Mouse (Mus musculus): Measurements from ENCODE around the gene Spp1. TPM values are rescaled to one million over a fixed set of nuclear protein-coding genes. Genes with fewer than 3 reads are reported as not detected.
A peak's percentile ranks its signal among the peaks of the same experiment; 100 is the strongest.
"Not testable (repeated sequence)": the region's sequence is repeated elsewhere in the genome, so short reads cannot be mapped to it uniquely, and the experiment has no call there.

Spp1 gene
- polyA plus RNA-seq, 1 experiment from 2014 or later: 14.9 TPM

DNA sequence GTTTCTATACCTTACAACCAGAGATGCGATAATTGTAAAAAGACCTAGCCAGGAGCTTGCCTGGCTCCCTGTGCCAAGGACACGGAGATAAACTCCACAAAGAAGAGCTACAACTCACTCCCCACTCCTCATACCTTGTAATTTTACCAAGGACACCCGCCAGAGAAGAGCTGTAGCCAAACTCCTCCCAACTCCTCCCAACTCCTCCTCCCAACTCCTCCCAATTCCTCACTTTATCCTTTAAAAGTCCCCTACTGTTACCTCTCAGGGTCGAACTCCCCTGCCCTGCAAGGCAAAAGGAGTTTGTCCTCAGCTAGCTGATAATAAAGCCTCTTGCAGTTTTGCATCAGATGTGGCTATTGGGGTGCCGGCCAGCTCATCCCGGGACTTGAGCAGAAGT is 13.4 kb downstream of the Spp1 start:
- H3K27me3 ChIP-seq (replicated peaks; ENCODE audit: control insufficient read depth, insufficient read depth, low read length); H3K4me3 ChIP-seq (ENCODE audit: low read length); H3K9ac ChIP-seq (ENCODE audit: low read depth, low read length); H3K9me3 ChIP-seq (ENCODE audit: control insufficient read depth, low read length); H3K27ac ChIP-seq (ENCODE audit: low read depth, low read length); H3K4me1 ChIP-seq (ENCODE audit: control insufficient read depth, insufficient read depth, low read depth, low read length); ATAC-seq; H3K4me2 ChIP-seq (ENCODE audit: low read length); H3K36me3 ChIP-seq (ENCODE audit: control insufficient read depth, insufficient read depth, low read length): not testable (repeated sequence)
- 28% methylated on average over 6 of the region's 6 CpGs for WGBS

- H3K4me3 ChIP-seq (ENCODE audit: low read length): no peak overlapping the region
- peak overlapping the region; percentile 8; the same call in 1 of the 2 replicates for H3K4me2 ChIP-seq (ENCODE audit: low read length)
- no peak for ATAC-seq
Measured at GRCm38 (mm10) chr5:104449491-104449890, 14.6 kb downstream of the Spp1 start.

GRCm38 (mm10) chr5:104453075-104453474 is 18.2 kb downstream of the Spp1 start:
- no peak overlapping the region for H3K27ac ChIP-seq (ENCODE audit: low read depth, low read length)
- no peak overlapping the region for H3K9ac ChIP-seq (ENCODE audit: low read depth, low read length)
- H3K4me2 ChIP-seq (ENCODE audit: low read length): no peak overlapping the region
- H3K9me3 ChIP-seq (ENCODE audit: control insufficient read depth, low read length): no peaks in the 10 kb centered on the region
- no peaks in the 10 kb centered on the region for H3K36me3 ChIP-seq (ENCODE audit: control insufficient read depth, insufficient read depth, low read length)
- no peaks in the 10 kb centered on the region for H3K27me3 ChIP-seq (replicated peaks; ENCODE audit: control insufficient read depth, insufficient read depth, low read length)
- 74% methylated on average over 1 of the region's 1 CpGs for WGBS
- ATAC-seq: no peak
- H3K4me3 ChIP-seq (ENCODE audit: low read length): no peak overlapping the region
- no peaks in the 10 kb centered on the region for H3K4me1 ChIP-seq (ENCODE audit: control insufficient read depth, insufficient read depth, low read depth, low read length)

More at GRCm38 (mm10) chr5:104449491-104449890, 14.6 kb downstream of the Spp1 start:
- H3K27me3 ChIP-seq (replicated peaks; ENCODE audit: control insufficient read depth, insufficient read depth, low read length): no peaks in the 10 kb centered on the region
- 36% methylated on average over 3 of the region's 3 CpGs for WGBS
- H3K36me3 ChIP-seq (ENCODE audit: control insufficient read depth, insufficient read depth, low read length): no peaks in the 10 kb centered on the region
- no peaks in the 10 kb centered on the region for H3K4me1 ChIP-seq (ENCODE audit: control insufficient read depth, insufficient read depth, low read depth, low read length)
- no peaks in the 10 kb centered on the region for H3K9me3 ChIP-seq (ENCODE audit: control insufficient read depth, low read length)
- H3K9ac ChIP-seq (ENCODE audit: low read depth, low read length): no peak overlapping the region; the same call in 1 of the 2 replicates
- H3K27ac ChIP-seq (ENCODE audit: low read depth, low read length): no peak overlapping the region

DNA sequence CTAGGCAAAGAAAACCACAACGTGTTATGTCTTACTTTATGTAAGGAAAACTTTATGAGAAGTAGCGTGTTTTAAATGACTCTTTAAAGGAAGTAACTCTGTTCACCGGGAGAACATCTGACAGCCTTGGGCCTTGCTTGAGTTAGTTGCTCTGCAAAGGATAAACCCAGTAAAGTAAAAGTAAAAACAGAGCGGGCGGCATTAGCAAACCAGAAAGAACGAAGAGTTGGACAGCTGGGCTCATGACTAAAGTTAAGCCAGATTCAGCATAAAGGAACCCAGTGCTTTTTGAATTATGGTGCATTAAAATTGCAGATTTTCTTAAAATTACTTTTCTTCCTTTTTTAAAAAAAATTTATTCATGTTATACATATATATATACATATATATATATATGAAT is 19.6 kb downstream of the Spp1 start:
- 90% methylated on average over 6 of the region's 6 CpGs for WGBS
- Histone ChIP-seq H3K9me3 (ENCODE audit: control insufficient read depth, low read length) (no peaks in the 10 kb centered on the region), H3K9ac (ENCODE audit: low read depth, low read length) (no peak overlapping the region), H3K27ac (ENCODE audit: low read depth, low read length) (no peak overlapping the region), H3K4me1 (ENCODE audit: control insufficient read depth, insufficient read depth, low read depth, low read length) (peaks cover 8% of the 10 kb centered on the region), H3K36me3 (ENCODE audit: control insufficient read depth, insufficient read depth, low read length) (no peaks in the 10 kb centered on the region), H3K4me3 (ENCODE audit: low read length) (no peak overlapping the region), H3K4me2 (ENCODE audit: low read length) (no peak overlapping the region), H3K27me3 (replicated peaks; ENCODE audit: control insufficient read depth, insufficient read depth, low read length) (no peaks in the 10 kb centered on the region)
- ATAC-seq: no peak

DNA sequence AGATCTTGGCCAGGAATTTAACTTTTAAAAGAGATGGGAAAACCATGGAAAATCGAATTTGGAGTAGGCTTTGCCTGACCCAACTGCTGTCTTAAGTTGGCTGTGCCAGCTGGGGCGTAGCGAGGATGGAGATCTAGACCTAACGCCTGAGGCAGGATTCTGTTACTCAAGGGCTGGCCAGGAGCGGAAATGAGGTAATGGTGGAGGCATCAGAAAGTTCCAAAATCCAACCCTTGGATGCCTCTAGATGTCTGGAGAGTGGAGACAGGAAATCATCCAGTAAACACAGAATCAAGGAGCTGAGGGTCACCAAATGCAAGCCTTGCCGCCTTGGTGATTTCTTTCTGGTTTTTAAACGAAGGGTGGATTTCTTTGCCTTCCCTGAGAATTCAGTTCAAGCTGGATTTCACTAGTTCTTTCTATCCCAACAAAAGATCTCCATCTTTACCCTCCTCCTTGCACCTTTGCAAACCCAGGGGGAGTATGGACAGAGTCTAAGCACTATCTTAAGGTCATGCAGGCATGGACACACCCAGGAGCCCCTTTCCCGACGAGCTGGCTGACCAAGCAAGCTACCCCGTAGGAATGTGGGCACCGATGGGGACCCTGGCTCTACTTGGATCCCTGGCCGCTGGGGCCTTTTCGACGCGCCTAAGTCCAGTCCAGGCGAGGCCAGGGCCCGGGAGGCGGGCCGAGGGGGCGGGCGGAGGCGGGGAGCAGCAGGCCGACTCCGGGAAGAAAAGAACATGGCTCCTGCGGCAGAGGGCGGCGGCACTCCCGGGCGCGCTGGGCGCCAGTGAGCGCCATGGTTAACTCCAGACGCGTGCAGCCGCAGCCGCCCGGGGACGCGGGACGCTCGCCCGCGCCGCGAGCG is 24.2 kb downstream of the Spp1 start, which contains the start of gene Pkd2:
Gene Pkd2, plus strand, starts transcription at position 619 of the 874 bp plus-strand sequence.
- Histone ChIP-seq H3K4me3 (ENCODE audit: low read length) (peak within 1 kb of the TSS; percentile 77), H3K36me3 (ENCODE audit: control insufficient read depth, insufficient read depth, low read length) (no peaks in the 10 kb centered on the region), H3K9me3 (ENCODE audit: control insufficient read depth, low read length) (no peaks in the 10 kb centered on the region), H3K27ac (ENCODE audit: low read depth, low read length) (peak within 1 kb of the TSS; percentile 95), H3K4me2 (ENCODE audit: low read length) (peak within 1 kb of the TSS; percentile 61), H3K27me3 (replicated peaks; ENCODE audit: control insufficient read depth, insufficient read depth, low read length) (no peaks in the 10 kb centered on the region), H3K4me1 (ENCODE audit: control insufficient read depth, insufficient read depth, low read depth, low read length) (peaks cover 16% of the 10 kb centered on the region), H3K9ac (ENCODE audit: low read depth, low read length) (peak within 1 kb of the TSS; percentile 94)
- peak; percentile 87 for ATAC-seq
- WGBS: 11% methylated on average over 46 of the region's 46 CpGs

DNA sequence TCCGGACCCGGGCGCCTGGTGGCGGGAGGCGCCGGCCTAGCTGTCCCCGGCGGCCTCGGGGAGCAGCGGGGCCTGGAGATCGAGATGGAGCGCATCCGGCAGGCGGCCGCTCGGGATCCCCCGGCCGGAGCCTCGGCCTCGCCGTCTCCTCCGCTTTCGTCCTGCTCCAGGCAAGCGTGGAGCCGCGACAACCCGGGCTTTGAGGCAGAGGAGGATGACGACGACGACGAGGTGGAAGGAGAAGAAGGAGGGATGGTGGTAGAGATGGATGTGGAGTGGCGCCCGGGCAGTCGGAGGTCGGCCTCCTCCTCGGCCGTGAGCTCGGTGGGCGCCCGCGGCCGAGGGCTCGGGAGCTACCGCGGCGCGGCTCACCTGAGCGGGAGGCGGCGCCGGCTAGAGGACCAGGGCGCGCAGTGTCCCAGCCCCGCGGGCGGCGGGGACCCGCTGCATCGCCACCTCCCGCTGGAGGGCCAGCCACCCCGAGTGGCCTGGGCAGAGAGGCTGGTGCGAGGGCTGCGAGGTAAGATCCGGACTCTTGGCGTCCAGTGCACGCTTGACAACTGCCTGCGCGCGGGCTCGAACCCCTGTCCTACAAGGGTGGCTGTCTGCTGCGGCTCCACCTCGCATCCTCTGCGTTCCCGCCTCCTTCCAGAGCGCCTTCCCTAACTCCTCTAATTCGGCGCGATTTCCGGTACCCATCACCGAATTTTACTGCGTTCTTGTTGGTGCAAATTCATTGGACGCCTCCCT is 25.0 kb downstream of the Spp1 start:
- Histone ChIP-seq H3K9me3 (ENCODE audit: control insufficient read depth, low read length) (no peaks in the 10 kb centered on the region), H3K27ac (ENCODE audit: low read depth, low read length) (peak overlapping the region; percentile 95), H3K4me3 (ENCODE audit: low read length) (peak overlapping the region; percentile 77), H3K27me3 (replicated peaks; ENCODE audit: control insufficient read depth, insufficient read depth, low read length) (no peaks in the 10 kb centered on the region), H3K4me1 (ENCODE audit: control insufficient read depth, insufficient read depth, low read depth, low read length) (peaks cover 16% of the 10 kb centered on the region), H3K9ac (ENCODE audit: low read depth, low read length) (peak overlapping the region; percentile 94), H3K36me3 (ENCODE audit: control insufficient read depth, insufficient read depth, low read length) (0 out of 2 replicates have a peak, but pooled peaks cover 3% of the 10 kb centered on the region), H3K4me2 (ENCODE audit: low read length) (peak overlapping the region; percentile 61)
- WGBS: under 1% methylated on average over 69 of the region's 82 CpGs
- ATAC-seq: peak; percentile 80

DNA sequence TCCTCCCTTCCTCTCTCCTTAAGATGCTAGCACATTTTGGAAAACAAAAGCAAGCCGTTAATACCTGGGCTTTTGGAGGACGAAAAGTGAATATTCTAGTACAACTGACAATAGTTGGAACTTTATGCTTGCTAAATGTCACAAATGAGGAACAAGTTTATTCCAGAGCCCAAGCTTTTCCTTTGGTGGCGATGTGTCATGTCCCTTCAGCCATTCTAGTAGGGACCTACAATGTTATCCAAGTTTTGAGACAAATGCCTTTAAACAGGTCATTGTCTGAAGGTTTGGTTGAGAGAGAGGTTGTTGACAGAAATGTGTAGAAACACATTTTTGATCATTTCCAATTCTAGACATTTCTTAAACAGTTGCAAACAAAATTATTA is 25.5 kb downstream of the Spp1 start:
- ATAC-seq: no peak

GRCm38 (mm10) chr5:104460856-104461255 is 25.9 kb downstream of the Spp1 start:
- H3K4me2 ChIP-seq (ENCODE audit: low read length): peak overlapping the region; percentile 61
- peaks cover 16% of the 10 kb centered on the region for H3K4me1 ChIP-seq (ENCODE audit: control insufficient read depth, insufficient read depth, low read depth, low read length)
- no peaks in the 10 kb centered on the region for H3K27me3 ChIP-seq (replicated peaks; ENCODE audit: control insufficient read depth, insufficient read depth, low read length)
- no peak overlapping the region for H3K9ac ChIP-seq (ENCODE audit: low read depth, low read length)
- peaks cover 11% of the 10 kb centered on the region for H3K36me3 ChIP-seq (ENCODE audit: control insufficient read depth, insufficient read depth, low read length)
- no peak for ATAC-seq
- no peak overlapping the region for H3K27ac ChIP-seq (ENCODE audit: low read depth, low read length)
- WGBS: 47% methylated on average over 6 of the region's 7 CpGs
- no peaks in the 10 kb centered on the region for H3K9me3 ChIP-seq (ENCODE audit: control insufficient read depth, low read length)
- peak overlapping the region; percentile 77 for H3K4me3 ChIP-seq (ENCODE audit: low read length)

More for the DNA sequence above, 25.5 kb downstream of the Spp1 start:
- H3K4me1 ChIP-seq (ENCODE audit: control insufficient read depth, insufficient read depth, low read depth, low read length): peaks cover 16% of the 10 kb centered on the region
- peak overlapping the region; percentile 61 for H3K4me2 ChIP-seq (ENCODE audit: low read length)
- 27% methylated on average over 3 of the region's 3 CpGs for WGBS
- peak overlapping the region; percentile 95 for H3K27ac ChIP-seq (ENCODE audit: low read depth, low read length)
- peak overlapping the region; percentile 94 for H3K9ac ChIP-seq (ENCODE audit: low read depth, low read length)
- H3K9me3 ChIP-seq (ENCODE audit: control insufficient read depth, low read length): no peaks in the 10 kb centered on the region
- H3K4me3 ChIP-seq (ENCODE audit: low read length): peak overlapping the region; percentile 77
- peaks cover 6% of the 10 kb centered on the region for H3K36me3 ChIP-seq (ENCODE audit: control insufficient read depth, insufficient read depth, low read length)
- no peaks in the 10 kb centered on the region for H3K27me3 ChIP-seq (replicated peaks; ENCODE audit: control insufficient read depth, insufficient read depth, low read length)

- no peaks in the 10 kb centered on the region for H3K27me3 ChIP-seq (replicated peaks; ENCODE audit: control insufficient read depth, insufficient read depth, low read length)
Measured at GRCm38 (mm10) chr5:104465279-104465678, 30.4 kb downstream of the Spp1 start.

More at GRCm38 (mm10) chr5:104465279-104465678, 30.4 kb downstream of the Spp1 start:
- no peak overlapping the region for H3K27ac ChIP-seq (ENCODE audit: low read depth, low read length)
- no peak overlapping the region for H3K9ac ChIP-seq (ENCODE audit: low read depth, low read length)
- ATAC-seq: no peak
- H3K36me3 ChIP-seq (ENCODE audit: control insufficient read depth, insufficient read depth, low read length): peaks cover 24% of the 10 kb centered on the region
- H3K4me3 ChIP-seq (ENCODE audit: low read length): no peak overlapping the region
- H3K4me1 ChIP-seq (ENCODE audit: control insufficient read depth, insufficient read depth, low read depth, low read length): peaks cover 8% of the 10 kb centered on the region
- H3K4me2 ChIP-seq (ENCODE audit: low read length): no peak overlapping the region
- 88% methylated on average over 8 of the region's 8 CpGs for WGBS
- no peaks in the 10 kb centered on the region for H3K9me3 ChIP-seq (ENCODE audit: control insufficient read depth, low read length)
